Mouse (Mus musculus) gastrocnemius, postnatal 10 days (tissue): Measurements from ENCODE around the gene Nkx1-1. TPM values are rescaled to one million over a fixed set of nuclear protein-coding genes. Genes with fewer than 3 reads are reported as not detected.
A peak's percentile ranks its signal among the peaks of the same experiment; 100 is the strongest.

Source experiments
- DNase-seq: peaks from one replicate; pipeline ENCODE4 v3.0.0; 2021; ENCODE audit warnings: mixed read lengths
- long read RNA-seq, 2 experiments: library from polyadenylated mRNA; stranded (forward); transcript quantifications; one replicate each; pipeline ENCODE4 v2.0.0; 2021
- total RNA-seq, 2 experiments: library from RNA; stranded (reverse); gene quantifications; 2 replicates each; pipeline ENCODE4 v1.2.3; 2021

The Nkx1-1 gene
- not detected for total RNA-seq
- long read RNA-seq, experiment 1, result 0 reads
- long read RNA-seq, experiment 2, result 0 reads

GRCm38 (mm10) chr5:33433201-33434138 is at the start of gene Nkx1-1:
TSS of gene Nkx1-1 (minus strand) at chr5:33433976.
- DNase-seq, result no peak

DNA sequence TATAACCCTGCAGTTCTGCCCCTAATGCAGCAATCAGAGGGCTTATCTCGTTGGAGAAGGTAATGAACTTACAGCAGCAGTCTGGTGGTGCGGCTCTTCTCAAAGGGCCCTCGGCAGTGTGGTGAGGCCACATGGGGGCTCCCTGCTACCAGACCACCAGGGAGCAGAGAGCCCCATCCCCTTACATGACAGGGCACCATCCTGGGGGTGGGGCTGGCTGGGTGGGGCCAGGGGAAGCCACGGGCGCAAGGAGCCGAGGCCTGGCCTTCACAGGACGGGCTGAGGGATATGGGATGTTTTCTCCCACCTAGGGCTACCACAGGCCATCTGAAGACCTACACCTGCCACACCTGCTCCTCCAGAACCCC is 47.5 kb upstream of the Nkx1-1 start:
- no peak for DNase-seq

DNA sequence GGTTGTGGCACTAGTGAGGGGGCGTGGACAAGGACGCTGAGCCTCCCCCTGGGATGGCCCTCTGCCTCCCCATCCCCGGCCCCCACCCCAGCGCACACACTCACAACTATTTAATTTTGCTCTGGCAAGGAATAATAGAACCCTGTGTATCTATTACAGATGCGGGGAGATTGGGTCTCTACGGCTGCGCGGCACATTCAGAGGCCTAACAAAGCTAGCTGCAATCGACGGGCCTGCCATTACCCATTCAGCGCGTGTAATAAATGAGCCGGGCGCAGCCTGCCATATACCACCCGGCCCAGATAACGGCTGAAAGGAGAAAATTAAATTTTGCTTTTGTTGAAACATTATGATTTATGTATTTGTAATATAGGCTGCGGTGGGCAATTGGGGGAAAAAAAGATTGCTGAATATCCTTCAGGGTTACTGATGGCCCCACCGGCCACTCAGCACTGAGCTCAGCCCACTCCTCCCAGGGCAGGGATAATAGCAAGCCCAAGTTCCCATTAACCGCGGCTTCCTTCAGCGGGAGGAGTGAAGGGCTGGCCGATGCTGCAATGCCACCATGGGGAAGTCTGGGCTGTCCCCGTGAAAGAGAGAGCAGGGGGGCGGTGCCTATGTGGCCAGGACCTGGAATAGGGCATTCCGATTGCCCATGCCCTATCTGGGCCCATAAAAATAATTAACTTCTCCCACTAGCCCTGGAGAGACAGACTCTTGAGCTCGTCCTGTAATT is 47.0 kb upstream of the Nkx1-1 start:
- no peak for DNase-seq

GRCm38 (mm10) chr5:33465464-33465863 is 31.7 kb upstream of the Nkx1-1 start:
- no peak for DNase-seq

DNA sequence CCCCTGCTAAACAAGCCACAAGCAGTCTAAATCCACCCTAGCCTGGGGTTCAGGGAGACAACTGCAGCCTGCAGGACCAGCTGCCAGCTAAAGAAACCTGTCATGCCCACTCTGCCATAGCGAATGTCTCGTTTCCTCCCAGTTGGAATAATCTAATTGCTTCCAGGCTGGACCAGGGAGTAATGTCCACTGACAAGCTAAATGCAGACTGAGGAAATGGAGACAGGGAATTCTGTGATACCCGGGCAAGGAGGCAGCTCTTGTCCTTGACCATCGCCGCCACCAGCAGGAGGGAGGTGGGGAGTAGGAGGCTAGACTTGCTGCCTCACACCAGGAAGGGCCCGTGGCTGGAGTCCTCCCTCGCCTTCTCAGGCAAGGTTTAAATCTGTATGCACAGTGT is 30.6 kb upstream of the Nkx1-1 start:
- no peak for DNase-seq

DNA sequence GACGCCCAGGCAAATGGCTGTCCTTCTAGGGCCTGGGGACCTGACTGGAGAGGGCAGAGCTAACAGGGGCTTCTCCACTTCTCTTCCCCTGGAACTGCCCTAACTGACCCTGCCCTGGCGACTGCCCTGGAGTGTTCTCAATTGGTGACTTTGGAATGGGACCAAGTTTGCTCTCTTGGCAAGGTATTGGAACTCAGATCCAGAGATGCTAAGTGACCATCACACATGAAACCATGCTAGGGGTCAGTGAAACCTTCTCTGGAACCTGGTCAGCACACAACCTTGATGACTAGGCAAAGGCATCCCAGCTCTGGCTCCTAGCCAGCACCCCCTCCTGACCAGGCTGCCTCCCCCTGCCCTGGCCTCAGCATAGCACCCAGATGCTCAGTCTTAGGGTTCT is 25.3 kb upstream of the Nkx1-1 start:
- DNase-seq, result no peak

- DNase-seq, result no peak
Measured at GRCm38 (mm10) chr5:33458132-33458622, 24.4 kb upstream of the Nkx1-1 start.

- no peak for DNase-seq
Measured at GRCm38 (mm10) chr5:33455737-33456136, 22.0 kb upstream of the Nkx1-1 start.

DNA sequence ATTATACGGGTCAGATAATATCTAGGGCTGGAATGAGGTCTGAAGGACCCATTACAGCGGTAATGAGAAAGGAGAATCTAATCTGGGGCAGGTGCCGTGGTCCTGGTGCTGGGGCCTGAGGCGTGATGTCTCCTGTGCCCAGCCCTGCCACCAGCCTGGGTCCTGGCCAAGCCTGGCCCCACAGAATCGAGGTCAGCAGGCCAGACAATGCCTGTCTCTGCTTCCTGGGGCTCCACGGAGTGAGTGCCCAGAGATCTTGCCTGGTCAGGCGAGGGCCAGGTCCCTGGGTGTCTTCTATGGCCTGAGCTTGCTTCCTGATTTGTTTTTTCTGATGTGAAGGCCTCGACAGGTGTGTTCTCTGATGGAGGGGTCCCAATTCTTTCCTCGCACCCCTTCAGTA is 10.0 kb upstream of the Nkx1-1 start:
- DNase-seq, result no peak

GRCm38 (mm10) chr5:33442927-33443710 is 9.3 kb upstream of the Nkx1-1 start:
- DNase-seq, result peak; percentile 63

- peak; percentile 99 for DNase-seq
Measured at GRCm38 (mm10) chr5:33438214-33438613, 4.4 kb upstream of the Nkx1-1 start.

DNA sequence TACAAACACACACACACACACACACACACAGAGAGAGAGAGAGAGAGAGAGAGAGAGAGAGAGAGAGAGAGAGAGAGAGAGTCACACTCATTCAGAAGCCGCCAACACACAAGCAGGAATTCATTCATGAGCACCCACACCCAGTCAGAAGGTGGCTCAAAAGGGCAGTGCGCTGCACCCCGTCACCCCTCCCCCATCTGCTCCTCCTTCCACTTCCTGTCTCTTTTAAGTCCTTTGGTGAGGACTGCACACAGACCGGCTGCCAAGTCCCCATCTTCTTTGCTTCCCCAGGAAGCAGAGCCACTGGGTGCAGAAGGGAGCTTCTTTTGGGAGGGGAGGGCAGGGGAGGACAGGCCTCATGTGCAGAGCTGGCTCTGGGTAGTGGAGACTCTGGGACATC is 2.2 kb upstream of the Nkx1-1 start:
- no peak for DNase-seq

DNA sequence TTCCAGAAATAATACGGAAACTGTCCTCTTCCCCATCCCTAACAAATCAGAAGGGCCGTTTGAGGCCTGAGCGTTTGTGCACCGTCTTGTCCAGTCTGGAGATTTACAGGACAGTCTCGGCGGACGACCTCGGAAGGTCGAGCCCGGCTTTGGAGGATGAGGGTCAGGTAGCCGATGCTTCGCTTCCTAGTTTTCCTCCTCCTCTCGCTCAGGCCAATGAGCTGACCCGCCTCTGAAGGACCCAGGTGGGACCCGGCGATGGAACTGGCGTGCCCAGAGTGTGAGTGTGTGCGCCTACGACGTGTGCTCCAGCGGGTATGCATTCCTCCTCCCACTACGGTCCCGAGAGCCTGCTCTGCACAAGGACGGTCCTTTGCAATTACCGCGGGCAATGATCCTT is 1.4 kb upstream of the Nkx1-1 start:
- DNase-seq, result no peak

GRCm38 (mm10) chr5:33434141-33434780 is 485 bp upstream of the Nkx1-1 start:
- DNase-seq, result no peak

GRCm38 (mm10) chr5:33432057-33432935 is 1.5 kb downstream of the Nkx1-1 start:
- DNase-seq, result no peak

GRCm38 (mm10) chr5:33431173-33432005 is 2.4 kb downstream of the Nkx1-1 start:
- DNase-seq, result no peak

DNA sequence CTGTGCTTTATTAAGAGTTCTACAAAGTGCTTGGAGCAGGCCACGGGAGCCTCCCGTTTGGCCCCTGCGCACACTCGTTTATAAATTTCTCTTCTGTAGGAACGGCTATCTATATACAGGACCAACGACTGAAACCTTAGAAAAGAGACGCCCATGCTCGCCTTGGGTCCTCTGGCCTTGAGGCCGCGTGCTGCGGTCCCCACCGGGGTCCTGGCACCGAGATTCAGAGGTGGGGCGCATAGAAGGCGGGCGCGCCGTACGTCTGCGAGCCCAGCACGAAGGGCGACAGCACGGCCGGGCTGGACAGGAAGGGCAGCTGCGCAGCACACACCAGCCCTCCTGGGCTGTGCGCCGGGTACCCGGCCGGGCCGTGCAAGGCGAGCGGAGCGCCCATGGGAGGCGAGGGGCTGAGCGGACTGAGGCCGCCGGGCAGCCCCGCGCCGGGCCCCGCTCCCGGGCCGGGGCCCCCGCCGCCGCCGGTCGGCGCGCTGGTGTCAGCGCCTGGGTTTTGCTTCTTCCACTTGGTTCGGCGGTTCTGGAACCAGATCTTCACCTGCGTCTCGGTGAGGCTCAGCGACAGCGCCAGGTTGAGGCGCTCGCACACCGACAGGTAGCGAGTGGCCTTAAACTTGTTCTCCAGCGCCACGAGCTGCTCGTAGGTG is 3.1 kb downstream of the Nkx1-1 start:
- DNase-seq, result no peak

DNA sequence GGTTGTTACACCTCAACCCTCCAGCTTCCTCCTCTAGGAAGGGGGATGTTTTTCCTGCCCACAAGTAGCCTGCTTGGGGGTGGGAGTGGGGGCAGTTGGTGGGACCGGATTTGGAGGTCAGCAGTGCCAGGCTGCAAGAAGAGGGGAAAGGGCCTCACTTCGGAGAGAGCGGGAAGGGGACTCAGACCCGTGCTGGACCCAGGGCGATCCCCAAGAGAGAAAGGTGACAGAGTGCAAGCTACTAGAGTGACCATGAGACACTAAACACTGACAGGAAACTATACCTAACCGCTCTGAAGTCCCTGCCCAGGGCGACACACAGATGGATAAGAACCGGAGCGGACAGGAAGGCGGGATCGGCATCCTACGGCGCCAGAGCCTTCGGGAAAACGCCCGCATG is 3.7 kb downstream of the Nkx1-1 start:
- DNase-seq, result no peak

DNA sequence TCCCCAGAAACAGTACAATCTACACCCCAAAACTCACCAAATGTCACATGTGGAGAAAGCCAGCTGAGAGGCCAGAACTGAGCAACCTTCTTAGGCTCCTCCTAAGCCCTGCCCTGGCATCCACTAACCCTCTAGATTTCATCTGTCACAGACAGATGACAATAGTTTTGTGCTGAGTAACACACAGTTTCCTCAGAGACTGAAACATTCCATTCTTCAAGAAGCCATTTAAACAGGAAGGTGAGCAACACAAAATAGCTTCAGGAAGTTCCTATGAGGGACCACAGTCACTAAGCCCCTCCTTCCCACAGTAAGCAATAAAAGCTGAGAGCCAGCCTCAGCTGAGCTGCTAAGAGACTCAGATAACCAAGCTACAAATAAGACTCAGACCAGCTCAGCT is 6.3 kb downstream of the Nkx1-1 start:
- no peak for DNase-seq
